Mouse (Mus musculus) myocyte (in vitro differentiated cells): Measurements from ENCODE around the gene Rab8a.

Experiments used
- CEBPB ChIP-seq: IDR thresholded peaks from 2 replicates; pipeline ENCODE4 v1.6.1; 2011; ENCODE audit warnings: mild to moderate bottlenecking, moderate library complexity; ENCODE audit not compliant: poor library complexity, insufficient read depth, severe bottlenecking
- E2F4 ChIP-seq: IDR thresholded peaks from one replicate; pipeline ENCODE4 v1.6.1; 2011; ENCODE audit warnings: mild to moderate bottlenecking, control low read depth, moderate library complexity; ENCODE audit not compliant: insufficient read depth
- MAX ChIP-seq: IDR thresholded peaks from one replicate; pipeline ENCODE4 v1.6.1; 2011; ENCODE audit warnings: low read depth, mild to moderate bottlenecking, control low read depth
- POLR2A ChIP-seq: IDR thresholded peaks from one replicate; pipeline ENCODE4 v1.6.1; 2011; ENCODE audit warnings: low read depth, mild to moderate bottlenecking, control low read depth, moderate library complexity; ENCODE audit not compliant: insufficient read length
- TCF12 ChIP-seq: IDR thresholded peaks from one replicate; pipeline ENCODE4 v1.6.1; 2011; ENCODE audit warnings: mild to moderate bottlenecking, control low read depth; ENCODE audit not compliant: poor library complexity, insufficient read depth, severe bottlenecking
- USF1 ChIP-seq: IDR thresholded peaks from one replicate; pipeline ENCODE4 v1.6.1; 2011; ENCODE audit warnings: low read depth, mild to moderate bottlenecking, control low read depth, moderate library complexity

- no peak for TF ChIP-seq POLR2A
- TF ChIP-seq TCF12 = no peak
- no peak for TF ChIP-seq MAX
- no peak for TF ChIP-seq E2F4
- TF ChIP-seq CEBPB = no peak
- no peak for TF ChIP-seq USF1
Measured at GRCm38 (mm10) chr8:72169681-72170249, 8.8 kb downstream of the Rab8a start.
